Mouse (Mus musculus): Measurements from ENCODE around the gene Nt5c3. TPM values are rescaled to one million over a fixed set of nuclear protein-coding genes. Genes with fewer than 3 reads are reported as not detected.
A peak's percentile ranks its signal among the peaks of the same experiment; 100 is the strongest.

Nt5c3 gene
- polyA plus RNA-seq, 1 experiment from 2014 or later: 124 TPM

DNA sequence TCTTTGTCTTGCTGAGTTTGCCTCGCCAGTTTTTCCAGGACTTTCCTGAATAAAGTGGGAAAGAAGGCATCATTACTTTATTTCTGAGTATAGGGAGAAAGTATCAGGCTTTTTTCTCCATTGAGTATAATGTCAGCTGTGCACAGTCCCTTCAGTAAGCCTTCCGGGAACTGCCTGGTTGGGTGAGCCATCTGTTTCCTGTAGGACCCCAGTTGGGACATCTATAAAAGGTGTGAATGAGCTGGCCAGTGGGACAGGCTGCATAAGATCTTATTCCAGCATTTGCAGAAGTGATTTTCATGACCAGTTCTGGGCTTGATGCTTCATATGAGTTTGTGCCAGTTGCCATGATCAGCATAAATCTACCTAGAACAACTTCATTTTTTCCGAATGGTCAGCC lies 80.5 kb downstream of the Nt5c3 start:
- no peak overlapping the region for H3K4me3 ChIP-seq (ENCODE audit: low read depth, low read length)
- TF ChIP-seq EP300 (optimal IDR thresholded peaks at IDR 0.05) (no peak), CTCF (IDR thresholded peaks at IDR 0.05; ENCODE audit: low read depth) (no peak)
- no peaks in the 10 kb centered on the region for H3K9me3 ChIP-seq (ENCODE audit: control insufficient read depth, low read length)
- WGBS: 88% methylated on average over 3 of the region's 3 CpGs
- no peak overlapping the region for H3K9ac ChIP-seq (ENCODE audit: low read length)
- DNase-seq (ENCODE audit: low spot score): no peak
- no peaks in the 10 kb centered on the region for H3K4me1 ChIP-seq (replicated peaks; ENCODE audit: control insufficient read depth, insufficient read depth)
- H3K27me3 ChIP-seq (ENCODE audit: control insufficient read depth, insufficient read depth, low read length): no peaks in the 10 kb centered on the region
- no peak overlapping the region for H3K27ac ChIP-seq (replicated peaks)
- no peak for ATAC-seq (ENCODE audit: low FRiP score, low TSS enrichment)
- no peaks in the 10 kb centered on the region; the same call in 1 of the 2 replicates for H3K36me3 ChIP-seq (ENCODE audit: control insufficient read depth, insufficient read depth, low read length)
- H3K4me2 ChIP-seq (replicated peaks; ENCODE audit: low read depth): no peak overlapping the region

DNA sequence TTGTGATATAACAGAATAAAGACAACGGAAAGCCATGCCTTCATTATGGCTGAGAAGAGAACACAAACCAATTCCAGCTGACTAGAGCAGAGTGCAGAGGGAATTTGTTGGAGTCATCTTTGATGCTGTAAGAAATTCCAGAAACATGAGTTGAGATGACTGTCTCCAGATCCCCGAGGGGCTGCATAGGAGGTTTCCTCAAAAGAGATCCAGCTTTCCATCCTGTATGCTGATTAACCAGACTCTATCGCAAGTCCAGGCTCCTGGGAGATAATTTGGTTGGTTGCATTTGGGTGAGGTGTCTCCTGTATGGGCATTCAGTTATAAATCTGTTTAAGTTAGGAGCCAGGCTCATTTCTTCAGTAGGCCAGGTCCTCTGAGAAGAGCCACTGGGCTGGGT lies 86.1 kb downstream of the Nt5c3 start:
- Histone ChIP-seq H3K4me2 (replicated peaks; ENCODE audit: low read depth) (no peak overlapping the region), H3K9ac (ENCODE audit: low read length) (no peak overlapping the region), H3K4me3 (ENCODE audit: low read depth, low read length) (no peak overlapping the region), H3K27me3 (ENCODE audit: control insufficient read depth, insufficient read depth, low read length) (no peaks in the 10 kb centered on the region), H3K27ac (replicated peaks) (no peak overlapping the region), H3K36me3 (ENCODE audit: control insufficient read depth, insufficient read depth, low read length) (0 out of 2 replicates have a peak, but pooled peaks cover 3% of the 10 kb centered on the region), H3K9me3 (ENCODE audit: control insufficient read depth, low read length) (no peaks in the 10 kb centered on the region), H3K4me1 (replicated peaks; ENCODE audit: control insufficient read depth, insufficient read depth) (0 out of 2 replicates have a peak, but pooled peaks cover 2% of the 10 kb centered on the region)
- 90% methylated on average over 3 of the region's 3 CpGs for WGBS
- no peak for ATAC-seq (ENCODE audit: low FRiP score, low TSS enrichment)
- no peak for TF ChIP-seq EP300 (optimal IDR thresholded peaks at IDR 0.05)
- TF ChIP-seq CTCF (IDR thresholded peaks at IDR 0.05; ENCODE audit: low read depth): no peak
- DNase-seq (ENCODE audit: low spot score): no peak

DNA sequence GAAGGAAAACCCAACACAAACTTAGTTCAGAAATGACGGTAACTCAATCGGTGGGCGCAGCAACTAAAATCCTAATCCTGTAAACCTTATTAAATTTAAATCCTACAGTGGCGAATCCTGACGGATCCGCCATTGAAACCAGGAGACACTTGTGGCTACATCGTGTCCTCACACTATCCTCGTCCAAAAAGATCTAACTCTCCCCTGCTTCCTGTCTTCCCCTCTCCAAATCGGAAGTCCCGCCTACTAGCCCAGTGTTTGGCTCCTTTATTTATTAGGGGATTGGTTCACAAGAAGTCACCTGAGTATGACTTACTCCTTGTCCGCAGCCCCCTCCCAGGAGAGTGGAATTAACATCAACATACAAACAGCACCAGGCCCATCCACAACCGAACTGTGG lies 86.6 kb downstream of the Nt5c3 start:
- Histone ChIP-seq H3K9ac (ENCODE audit: low read length) (no peak overlapping the region), H3K9me3 (ENCODE audit: control insufficient read depth, low read length) (no peaks in the 10 kb centered on the region), H3K27ac (replicated peaks) (no peak overlapping the region), H3K27me3 (ENCODE audit: control insufficient read depth, insufficient read depth, low read length) (no peaks in the 10 kb centered on the region), H3K4me2 (replicated peaks; ENCODE audit: low read depth) (no peak overlapping the region), H3K4me1 (replicated peaks; ENCODE audit: control insufficient read depth, insufficient read depth) (0 out of 2 replicates have a peak, but pooled peaks cover 2% of the 10 kb centered on the region), H3K36me3 (ENCODE audit: control insufficient read depth, insufficient read depth, low read length) (0 out of 2 replicates have a peak, but pooled peaks cover 3% of the 10 kb centered on the region), H3K4me3 (ENCODE audit: low read depth, low read length) (no peak overlapping the region)
- DNase-seq (ENCODE audit: low spot score): no peak
- WGBS: 93% methylated on average over 12 of the region's 12 CpGs
- ATAC-seq (ENCODE audit: low FRiP score, low TSS enrichment): no peak
- TF ChIP-seq CTCF (IDR thresholded peaks at IDR 0.05; ENCODE audit: low read depth): no peak
- no peak for TF ChIP-seq EP300 (optimal IDR thresholded peaks at IDR 0.05)

- Histone ChIP-seq H3K9ac (ENCODE audit: low read length) (no peak overlapping the region), H3K27me3 (ENCODE audit: control insufficient read depth, insufficient read depth, low read length) (no peaks in the 10 kb centered on the region), H3K9me3 (ENCODE audit: control insufficient read depth, low read length) (no peaks in the 10 kb centered on the region), H3K4me3 (ENCODE audit: low read depth, low read length) (no peak overlapping the region), H3K4me2 (replicated peaks; ENCODE audit: low read depth) (no peak overlapping the region), H3K4me1 (replicated peaks; ENCODE audit: control insufficient read depth, insufficient read depth) (0 out of 2 replicates have a peak, but pooled peaks cover 2% of the 10 kb centered on the region), H3K36me3 (ENCODE audit: control insufficient read depth, insufficient read depth, low read length) (0 out of 2 replicates have a peak, but pooled peaks cover 3% of the 10 kb centered on the region), H3K27ac (replicated peaks) (no peak overlapping the region)
- 87% methylated on average over 10 of the region's 10 CpGs for WGBS
- no peak for ATAC-seq (ENCODE audit: low FRiP score, low TSS enrichment)
- TF ChIP-seq EP300 (optimal IDR thresholded peaks at IDR 0.05) (no peak), CTCF (IDR thresholded peaks at IDR 0.05; ENCODE audit: low read depth) (peak; percentile 47; the same call in 1 of the 2 replicates)
- no peak for DNase-seq (ENCODE audit: low spot score)
Observed at GRCm38 (mm10) chr6:56835532-56835931, 88.2 kb downstream of the Nt5c3 start.

DNA sequence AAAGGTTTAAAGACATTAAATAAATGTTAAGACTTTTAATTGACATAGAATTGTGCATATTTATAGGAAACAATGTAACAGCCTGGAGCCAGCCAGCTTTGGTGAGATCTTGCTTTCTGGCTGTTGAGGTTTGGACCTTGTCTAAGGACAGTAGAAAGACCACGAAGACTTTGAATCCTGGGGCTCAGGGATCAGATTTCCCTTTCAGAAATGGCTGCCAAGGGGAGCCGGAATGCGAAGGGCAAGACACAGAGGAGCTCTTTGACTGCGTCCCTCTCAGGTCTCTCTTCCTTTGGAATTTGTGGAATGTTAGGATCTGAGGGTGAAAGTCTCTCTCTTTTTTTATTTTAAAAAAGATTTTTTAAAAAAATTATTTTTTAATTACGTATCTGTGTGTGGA lies 89.0 kb downstream of the Nt5c3 start:
- no peak for ATAC-seq (ENCODE audit: low FRiP score, low TSS enrichment)
- no peak overlapping the region for H3K9ac ChIP-seq (ENCODE audit: low read length)
- no peak for DNase-seq (ENCODE audit: low spot score)
- H3K27me3 ChIP-seq (ENCODE audit: control insufficient read depth, insufficient read depth, low read length): no peaks in the 10 kb centered on the region
- H3K4me1 ChIP-seq (replicated peaks; ENCODE audit: control insufficient read depth, insufficient read depth): 0 out of 2 replicates have a peak, but pooled peaks cover 2% of the 10 kb centered on the region
- no peak overlapping the region for H3K4me3 ChIP-seq (ENCODE audit: low read depth, low read length)
- WGBS: 71% methylated on average over 5 of the region's 5 CpGs
- H3K9me3 ChIP-seq (ENCODE audit: control insufficient read depth, low read length): no peaks in the 10 kb centered on the region
- no peak overlapping the region for H3K4me2 ChIP-seq (replicated peaks; ENCODE audit: low read depth)
- H3K36me3 ChIP-seq (ENCODE audit: control insufficient read depth, insufficient read depth, low read length): 0 out of 2 replicates have a peak, but pooled peaks cover 3% of the 10 kb centered on the region
- no peak overlapping the region for H3K27ac ChIP-seq (replicated peaks)
- no peak for TF ChIP-seq CTCF (IDR thresholded peaks at IDR 0.05; ENCODE audit: low read depth)
- TF ChIP-seq EP300 (optimal IDR thresholded peaks at IDR 0.05): no peak

DNA sequence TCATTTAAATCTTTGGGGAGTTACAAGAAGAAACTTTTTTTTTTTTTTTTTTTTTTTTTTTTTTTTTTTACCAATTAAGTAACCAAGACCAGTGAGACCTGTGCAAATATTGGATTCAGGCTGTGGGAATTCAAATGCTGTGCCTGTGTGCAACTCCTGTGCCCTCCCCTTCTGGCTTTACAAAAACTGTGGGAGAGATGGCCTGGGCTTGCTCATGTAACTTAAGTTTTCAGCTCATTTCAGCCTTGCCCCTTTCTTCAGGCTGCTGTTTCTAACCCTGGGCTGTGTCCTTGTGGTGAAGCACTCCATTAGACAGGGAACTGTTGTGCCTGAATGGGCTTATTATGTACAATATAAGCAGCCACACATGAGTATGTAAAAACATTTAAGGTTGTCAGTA lies 90.9 kb downstream of the Nt5c3 start:
- Histone ChIP-seq H3K4me2 (replicated peaks; ENCODE audit: low read depth) (peak overlapping the region; percentile 70), H3K9ac (ENCODE audit: low read length) (no peak overlapping the region; the same call in 1 of the 2 replicates), H3K27ac (replicated peaks) (no peak overlapping the region), H3K9me3 (ENCODE audit: control insufficient read depth, low read length) (no peaks in the 10 kb centered on the region), H3K27me3 (ENCODE audit: control insufficient read depth, insufficient read depth, low read length) (no peaks in the 10 kb centered on the region), H3K4me3 (ENCODE audit: low read depth, low read length) (peak overlapping the region; percentile 75), H3K36me3 (ENCODE audit: control insufficient read depth, insufficient read depth, low read length) (0 out of 2 replicates have a peak, but pooled peaks cover 3% of the 10 kb centered on the region), H3K4me1 (replicated peaks; ENCODE audit: control insufficient read depth, insufficient read depth) (0 out of 2 replicates have a peak, but pooled peaks cover 2% of the 10 kb centered on the region)
- ATAC-seq (ENCODE audit: low FRiP score, low TSS enrichment): no peak
- TF ChIP-seq CTCF (IDR thresholded peaks at IDR 0.05; ENCODE audit: low read depth): no peak
- TF ChIP-seq EP300 (optimal IDR thresholded peaks at IDR 0.05): no peak
- no peak for DNase-seq (ENCODE audit: low spot score)
